Mouse (Mus musculus): ENCODE results near the gene Asb15. TPM values are rescaled to one million over a fixed set of nuclear protein-coding genes. Genes with fewer than 3 reads are reported as not detected.
A peak's percentile ranks its signal among the peaks of the same experiment; 100 is the strongest.

The Asb15 gene
- total RNA-seq (2021), result not detected
- long read RNA-seq, experiment 1, result 0 reads
- long read RNA-seq, experiment 2, result 0 reads

GRCm38 (mm10) chr6:24528064-24528243 lies at the start of gene Asb15:
TSS of gene Asb15 (plus strand) at chr6:24528144.
- no peak for TF ChIP-seq CTCF (IDR thresholded peaks at IDR 0.05)
- intact Hi-C loops (cut with DNase I), result no loop called here
- Histone ChIP-seq H3K4me3 (peak within 1 kb of the TSS; percentile 84), H3K27ac (peak within 1 kb of the TSS; percentile 92)
- DNase-seq (ENCODE audit: extremely low spot score in 1 of 2, low spot score in 2 of 2), result no peak

GRCm38 (mm10) chr6:24486530-24486929 lies 41.4 kb upstream of the Asb15 start:
- intact Hi-C loops (cut with DNase I), result no loop called here
- DNase-seq (ENCODE audit: extremely low spot score in 1 of 2, low spot score in 2 of 2), result no peak
- no peak for TF ChIP-seq CTCF (IDR thresholded peaks at IDR 0.05)
- Histone ChIP-seq H3K27ac (no peak overlapping the region), H3K4me3 (no peak overlapping the region)

- Histone ChIP-seq H3K27ac (no peak overlapping the region), H3K4me3 (no peak overlapping the region)
- DNase-seq (ENCODE audit: extremely low spot score in 1 of 2, low spot score in 2 of 2), result no peak
- TF ChIP-seq CTCF (IDR thresholded peaks at IDR 0.05), result peak; percentile 84
- intact Hi-C loops (cut with DNase I), result no loop called here
These were observed 37.6 kb upstream of the Asb15 start for GRCm38 (mm10) chr6:24490341-24490740.

GRCm38 (mm10) chr6:24504141-24504540 lies 23.8 kb upstream of the Asb15 start:
- intact Hi-C loops (cut with DNase I), result no loop called here
- no peak for TF ChIP-seq CTCF (IDR thresholded peaks at IDR 0.05)

GRCm38 (mm10) chr6:24514552-24515284 lies 13.2 kb upstream of the Asb15 start, which contains the start of gene Iqub:
TSS of gene Iqub (minus strand) at chr6:24515067.
- intact Hi-C loops (cut with DNase I), result loop anchor here (10.0 kb wide), 1 partner anchor 1020 kb away; no protein-coding TSS in a partner anchor

More at GRCm38 (mm10) chr6:24504141-24504540, 23.8 kb upstream of the Asb15 start:
- DNase-seq (ENCODE audit: extremely low spot score in 1 of 2, low spot score in 2 of 2), result no peak
- no peak overlapping the region for H3K4me3 ChIP-seq
- no peak overlapping the region for H3K27ac ChIP-seq

GRCm38 (mm10) chr6:24516197-24516596 lies 11.7 kb upstream of the Asb15 start:
- no peak overlapping the region for H3K27ac ChIP-seq
- DNase-seq (ENCODE audit: extremely low spot score in 1 of 2, low spot score in 2 of 2), result no peak
- intact Hi-C loops (cut with DNase I), result loop anchor here (10.0 kb wide), 1 partner anchor 1021 kb away; no protein-coding TSS in a partner anchor
- H3K4me3 ChIP-seq, result no peak overlapping the region
- peak; percentile 79 for TF ChIP-seq CTCF (IDR thresholded peaks at IDR 0.05)

More at GRCm38 (mm10) chr6:24514552-24515284, 13.2 kb upstream of the Asb15 start, which contains the start of gene Iqub:
- Histone ChIP-seq H3K27ac (peak within 1 kb of the TSS; percentile 80), H3K4me3 (peak within 1 kb of the TSS; percentile 22)
- DNase-seq (ENCODE audit: extremely low spot score in 1 of 2, low spot score in 2 of 2), result peak; percentile 84 to 87
- TF ChIP-seq CTCF (IDR thresholded peaks at IDR 0.05), result no peak; the same call in 1 of the 2 replicates

- TF ChIP-seq CTCF (IDR thresholded peaks at IDR 0.05), result no peak
- no peak for DNase-seq (ENCODE audit: extremely low spot score in 1 of 2, low spot score in 2 of 2)
- intact Hi-C loops (cut with DNase I), result no loop called here
- Histone ChIP-seq H3K27ac (no peak overlapping the region), H3K4me3 (peak overlapping the region; percentile 84; the same call in 1 of the 2 replicates)
These were observed 2.2 kb upstream of the Asb15 start for GRCm38 (mm10) chr6:24525705-24526104.

- Histone ChIP-seq H3K4me3 (peak within 1 kb of the TSS; percentile 84), H3K27ac (peak within 1 kb of the TSS; percentile 92)
- intact Hi-C loops (cut with DNase I), result no loop called here
- TF ChIP-seq CTCF (IDR thresholded peaks at IDR 0.05), result no peak
- DNase-seq (ENCODE audit: extremely low spot score in 1 of 2, low spot score in 2 of 2), result peak; percentile 87 to 93
These were observed 535 bp upstream of the Asb15 start, which contains the start of gene Ndufa5 for GRCm38 (mm10) chr6:24527155-24528063. TSS of gene Ndufa5 (minus strand) at chr6:24528013.

- DNase-seq (ENCODE audit: extremely low spot score in 1 of 2, low spot score in 2 of 2), result peak in 1 of 2 experiments; percentile 40
- TF ChIP-seq CTCF (IDR thresholded peaks at IDR 0.05), result peak; percentile 63
- Histone ChIP-seq H3K4me3 (peak overlapping the region; percentile 34; the same call in 1 of the 2 replicates), H3K27ac (no peak overlapping the region)
- intact Hi-C loops (cut with DNase I), result loop anchor here (1.0 to 2.0 kb wide), 2 partner anchors 97 to 191 kb away; no protein-coding TSS in a partner anchor
These were observed 2.2 kb downstream of the Asb15 start for GRCm38 (mm10) chr6:24530166-24530565.

- no peak for DNase-seq (ENCODE audit: extremely low spot score in 1 of 2, low spot score in 2 of 2)
- TF ChIP-seq CTCF (IDR thresholded peaks at IDR 0.05), result no peak
- Histone ChIP-seq H3K27ac (no peak overlapping the region), H3K4me3 (peak overlapping the region; percentile 34; the same call in 1 of the 2 replicates)
- intact Hi-C loops (cut with DNase I), result loop anchor here (1.0 to 2.0 kb wide), 2 partner anchors 96 to 190 kb away; no protein-coding TSS in a partner anchor
These were observed 2.9 kb downstream of the Asb15 start for GRCm38 (mm10) chr6:24530711-24531420.

- no peak overlapping the region for H3K27ac ChIP-seq
- DNase-seq (ENCODE audit: extremely low spot score in 1 of 2, low spot score in 2 of 2), result no peak
- TF ChIP-seq CTCF (IDR thresholded peaks at IDR 0.05), result no peak
- intact Hi-C loops (cut with DNase I), result no loop called here
- no peak overlapping the region for H3K4me3 ChIP-seq
These were observed 4.9 kb downstream of the Asb15 start for GRCm38 (mm10) chr6:24532804-24533203.

Measured in left cerebral cortex, adult 2 months (tissue).